Mouse (Mus musculus): ENCODE results near the gene Gbp8. TPM values are rescaled to one million over a fixed set of nuclear protein-coding genes. Genes with fewer than 3 reads are reported as not detected.
A peak's percentile ranks its signal among the peaks of the same experiment; 100 is the strongest.
"Not testable (repeated sequence)": the region's sequence is repeated elsewhere in the genome, so short reads cannot be mapped to it uniquely, and the experiment has no call there.

Gbp8 gene
- total RNA-seq, 2 experiments from 2014 or later: 0.10 to 1.3 TPM

GRCm38 (mm10) chr5:105063321-105063720 is 76.0 kb downstream of the Gbp8 start:
- no peak for DNase-seq

GRCm38 (mm10) chr5:105062403-105062802 is 76.9 kb downstream of the Gbp8 start:
- DNase-seq; intact Hi-C loops (cut with DNase I): not testable (repeated sequence)

More at GRCm38 (mm10) chr5:105063321-105063720, 76.0 kb downstream of the Gbp8 start:
- intact Hi-C loops (cut with DNase I): no loop called here

GRCm38 (mm10) chr5:105060224-105060623 is 79.1 kb downstream of the Gbp8 start:
- no peak for DNase-seq
- intact Hi-C loops (cut with DNase I): no loop called here

- DNase-seq: no peak
- intact Hi-C loops (cut with DNase I): no loop called here
Measured at GRCm38 (mm10) chr5:105055279-105055678, 84.1 kb downstream of the Gbp8 start.

- intact Hi-C loops (cut with DNase I); DNase-seq: not testable (repeated sequence)
Measured at GRCm38 (mm10) chr5:105053471-105054169, 85.7 kb downstream of the Gbp8 start.

GRCm38 (mm10) chr5:105032362-105032761 is 107.0 kb downstream of the Gbp8 start:
- intact Hi-C loops (cut with DNase I): no loop called here
- peak in 1 of 2 experiments; percentile 14 for DNase-seq

- DNase-seq: no peak
- intact Hi-C loops (cut with DNase I): no loop called here
Measured at GRCm38 (mm10) chr5:105012551-105012950, 126.8 kb downstream of the Gbp8 start.

- no peak for DNase-seq
- intact Hi-C loops (cut with DNase I): no loop called here
Measured at GRCm38 (mm10) chr5:105011570-105011969, 127.8 kb downstream of the Gbp8 start.

- DNase-seq: no peak
- intact Hi-C loops (cut with DNase I): no loop called here
Measured at GRCm38 (mm10) chr5:105010376-105010775, 129.0 kb downstream of the Gbp8 start.

GRCm38 (mm10) chr5:104989411-104989810 is 149.9 kb downstream of the Gbp8 start:
- DNase-seq: no peak
- intact Hi-C loops (cut with DNase I): loop anchor here (5.0 kb wide), 1 partner anchor 168 kb away; no protein-coding TSS in a partner anchor

GRCm38 (mm10) chr5:104988000-104988399 is 151.3 kb downstream of the Gbp8 start:
- intact Hi-C loops (cut with DNase I): loop anchor here (5.0 kb wide), 1 partner anchor 169 kb away; no protein-coding TSS in a partner anchor
- peak; percentile 16 to 31 for DNase-seq

GRCm38 (mm10) chr5:104986706-104987105 is 152.6 kb downstream of the Gbp8 start:
- peak; percentile 13 to 63 for DNase-seq
- intact Hi-C loops (cut with DNase I): loop anchor here (1.0 to 5.0 kb wide), 2 partner anchors 171 to 336 kb away; no protein-coding TSS in a partner anchor

GRCm38 (mm10) chr5:104982535-104982934 is 156.8 kb downstream of the Gbp8 start, which contains the start of gene Abcg3:
Gene Abcg3 (minus strand): TSS chr5:104982718.
- intact Hi-C loops (cut with DNase I): no loop called here
- no peak for DNase-seq

- no peak for DNase-seq
- intact Hi-C loops (cut with DNase I): no loop called here
Measured at GRCm38 (mm10) chr5:104979040-104979513, 160.3 kb downstream of the Gbp8 start.

Other genes starting within 250 kb of the Gbp8 start
- under 1 TPM; 0.33 to 0.88 TPM for gene Abcg3, start 156.8 kb downstream of the Gbp8 start, total RNA-seq (2021)
- 10 to 100 TPM; 10.2 to 12.2 TPM for gene Gbp9, start within 50 bp of the Gbp8 start, total RNA-seq (2021)
- gene Gbp4, start within 50 bp of the Gbp8 start, total RNA-seq (2021): 1 to 10 TPM; 6.5 to 7.0 TPM
- under 1 TPM in 1 of 2 experiments, not detected in 1; 0.20 TPM for gene Gbp10, start 100.0 kb upstream of the Gbp8 start, total RNA-seq (2021)
- under 1 TPM; 0.07 to 0.12 TPM for gene Gm43302, start 154.2 kb upstream of the Gbp8 start, total RNA-seq (2021)
- 1 to 10 TPM; 2.1 to 2.6 TPM for gene Gbp6, start 154.2 kb upstream of the Gbp8 start, total RNA-seq (2021)